Mouse (Mus musculus) megakaryocyte, embryonic 14.5 days (primary cell): Measurements from ENCODE around the gene Gm14137.

Source experiments
- FLI1 ChIP-seq: IDR thresholded peaks from 2 replicates; pipeline ENCODE4 v1.6.1; 2012; ENCODE audit warnings: low read length, inconsistent platforms, mixed read lengths
- GATA1 ChIP-seq: IDR thresholded peaks from 3 replicates; pipeline ENCODE4 v1.6.1; 2012; ENCODE audit warnings: mixed read lengths, low read length, inconsistent platforms, borderline replicate concordance

GRCm38 (mm10) chr2:119173991-119174651 lies at the start of gene Gm14137:
- TF ChIP-seq GATA1 = no peak
- no peak for TF ChIP-seq FLI1
